Comparison of ENCODE assay signal across 21 mouse cellular contexts in genomic region chr5:114718483-114718882, GRCm38 (mm10). TPM values are rescaled to one million over a fixed set of nuclear protein-coding genes. Genes with fewer than 3 reads are reported as not detected.
DNase-seq lines count a peak whose midpoint lies in the region; ATAC-seq and TF ChIP-seq lines count a peak whose summit lies in the region.
"Had no signal": no experiment of that assay in that cellular context is flagged by ENCODE, and none has a peak within 500 bp of the region (broad histone marks: within the 10 kb centered on the region; RNA-seq: fewer than 3 reads in every experiment).

No protein-coding gene starts in this region.

- no peaks in the 10 kb centered on the region for H3K4me1 ChIP-seq in liver, postnatal 0 days (ENCODE audit: insufficient read depth)
- H3K4me1 ChIP-seq in forebrain, embryonic 10.5 days, result no peaks in the 10 kb centered on the region
- H3K4me1 ChIP-seq: embryonic facial prominence, embryonic 10.5 days; forebrain, embryonic 12.5 days; heart, embryonic 15.5 days; neural tube, embryonic 12.5 days had no signal

- no peak overlapping the region for H3K4me2 ChIP-seq in myocyte (ENCODE audit: low read depth)
- no peak overlapping the region for H3K4me2 ChIP-seq in liver, postnatal 0 days (ENCODE audit: low read depth, low read length)
- H3K4me2 ChIP-seq: forebrain, embryonic 12.5 days; heart, embryonic 15.5 days; neural tube, embryonic 12.5 days had no signal

- H3K4me3 ChIP-seq in myocyte, result no peak overlapping the region
- H3K4me3 ChIP-seq in liver, postnatal 0 days (ENCODE audit: low read depth, low read length), result no peak overlapping the region
- no peak overlapping the region for H3K4me3 ChIP-seq in forebrain, embryonic 10.5 days
- H3K4me3 ChIP-seq: embryonic facial prominence, embryonic 10.5 days; forebrain, embryonic 12.5 days; heart, adult 2 months; heart, embryonic 15.5 days; layer of hippocampus, adult 2 months; neural tube, embryonic 12.5 days had no signal

- no peak for TF ChIP-seq CTCF in liver, postnatal 0 days (IDR thresholded peaks at IDR 0.05; ENCODE audit: low read depth)

- no peak for TF ChIP-seq POLR2A in myocyte (IDR thresholded peaks at IDR 0.05; ENCODE audit: insufficient read length, low read depth)

- H3ac ChIP-seq in myocyte (ENCODE audit: control insufficient read depth, insufficient read length), result no peak overlapping the region

- 81% methylated on average over 13 of the region's 13 CpGs for WGBS in liver, postnatal 0 days (ENCODE audit: insufficient replicate concordance)
- 91% methylated on average over 13 of the region's 13 CpGs for WGBS in forebrain, embryonic 10.5 days

- no peak for ATAC-seq in liver, postnatal 0 days

- intact Hi-C loops in left cerebral cortex, postnatal 4 days (cut with DNase I), result no loop called here

- H3K36me3 ChIP-seq in myocyte (ENCODE audit: control insufficient read depth, insufficient read depth), result no peaks in the 10 kb centered on the region
- H3K36me3 ChIP-seq in liver, postnatal 0 days (replicated peaks; ENCODE audit: insufficient read depth, low read length), result peaks cover 30% of the 10 kb centered on the region
- peaks cover 99% of the 10 kb centered on the region for H3K36me3 ChIP-seq in forebrain, embryonic 10.5 days (replicated peaks)

- H3K27me3 ChIP-seq in myocyte (ENCODE audit: control insufficient read depth, insufficient read depth, insufficient read length), result no peaks in the 10 kb centered on the region
- H3K27me3 ChIP-seq in liver, postnatal 0 days (ENCODE audit: insufficient read depth, low read length), result no peaks in the 10 kb centered on the region
- no peaks in the 10 kb centered on the region for H3K27me3 ChIP-seq in forebrain, embryonic 10.5 days (ENCODE audit: poor library complexity, severe bottlenecking)
- H3K27me3 ChIP-seq: forebrain, embryonic 12.5 days; heart, embryonic 15.5 days; neural tube, embryonic 12.5 days had no signal

- H3K27ac ChIP-seq in liver, postnatal 0 days (ENCODE audit: low read depth), result no peak overlapping the region
- no peak overlapping the region for H3K27ac ChIP-seq in forebrain, embryonic 10.5 days
- H3K27ac ChIP-seq: embryonic facial prominence, embryonic 10.5 days; forebrain, embryonic 12.5 days; heart, adult 2 months; heart, embryonic 15.5 days; kidney, postnatal 0 days; layer of hippocampus, adult 2 months; neural tube, embryonic 12.5 days had no signal

- no peaks in the 10 kb centered on the region for H3K79me2 ChIP-seq in myocyte (ENCODE audit: control insufficient read depth, insufficient read depth)

- DNase-seq in left cerebral cortex, postnatal 4 days, result peak; percentile 89
- no peak for DNase-seq in left cerebral cortex, adult 9 months (ENCODE audit: low spot score in 2 of 2)
- peak; percentile 89 for DNase-seq in cerebellum, adult 11 months
- DNase-seq in cerebellum, postnatal 10 days, result peak; percentile 92 to 96
- no peak for DNase-seq in liver, postnatal 0 days
- no peak for DNase-seq in forebrain, embryonic 10.5 days (ENCODE audit: extremely low spot score, low spot score)
- DNase-seq in Muller cell, postnatal 12 days (ENCODE audit: inconsistent ontology term), result no peak
- DNase-seq: adrenal gland, adult 8-10 months; B cell, adult 2 months; gastrocnemius, postnatal 10 days; heart, adult 2 months; lung, postnatal 14 days; right cerebral cortex, adult 18-20 months; thymus, postnatal 14 days had no signal

- H3K9me3 ChIP-seq in liver, postnatal 0 days (ENCODE audit: low read length), result no peaks in the 10 kb centered on the region
- H3K9me3 ChIP-seq in forebrain, embryonic 10.5 days, result no peaks in the 10 kb centered on the region
- H3K9me3 ChIP-seq: embryonic facial prominence, embryonic 10.5 days; forebrain, embryonic 12.5 days; heart, embryonic 15.5 days; neural tube, embryonic 12.5 days had no signal

- no peak overlapping the region for H3K9ac ChIP-seq in liver, postnatal 0 days (replicated peaks)
- H3K9ac ChIP-seq: forebrain, embryonic 12.5 days; heart, embryonic 15.5 days; neural tube, embryonic 12.5 days had no signal

- TF ChIP-seq EP300 in liver, postnatal 0 days (IDR thresholded peaks at IDR 0.05; ENCODE audit: low read depth), result no peak

TF ChIP-seq in myocyte, 11 proteins besides CTCF, POLR2A, EP300 and RAD21:
- TF ChIP-seq SRF (IDR thresholded peaks at IDR 0.05; ENCODE audit: control insufficient read depth, insufficient read length, low read depth), result no peak
- TF ChIP-seq MYOD1 (IDR thresholded peaks at IDR 0.05; ENCODE audit: control insufficient read depth in 1 of 3, insufficient read length in 2 of 3, low read depth in 2 of 3), result peak in 2 of 3 experiments; percentile 3 to 37
- TF ChIP-seq USF1 (IDR thresholded peaks at IDR 0.05; ENCODE audit: low read depth), result no peak
- no peak for TF ChIP-seq MAX (IDR thresholded peaks at IDR 0.05; ENCODE audit: low read depth)
- no peak for TF ChIP-seq POLR2AphosphoS2 (IDR thresholded peaks at IDR 0.05; ENCODE audit: insufficient read length, low read depth)
TF ChIP-seq in myocyte: peak in this region for 1.

RNA-seq across cellular contexts. Expression of gene Tchp, which starts 10.9 kb away (rescaled TPM):
- total RNA-seq in left cerebral cortex, postnatal 4 days (2021), result 10 to 100 TPM; 12.7 to 14.6 TPM
- polyA plus RNA-seq in myocyte (2012; fragmentation: generic; extraction: Trizol), result 9.3 TPM
- 1.9 and 2.4 TPM in 2 replicates for polyA plus RNA-seq in liver, postnatal 0 days (2015; fragmentation: Nextera tagmentation; extraction: Ambion mirVana)
- 20.9 and 22.6 TPM in 2 replicates for polyA plus RNA-seq in forebrain, embryonic 10.5 days (2016; fragmentation: Nextera tagmentation; extraction: Ambion mirVana)

RNA-seq across cellular contexts. Expression of gene Gltp, which starts 27.7 kb away (rescaled TPM):
- total RNA-seq in left cerebral cortex, postnatal 4 days (2021), result 10 to 100 TPM; 15.3 to 16.8 TPM
- 45.2 TPM for polyA plus RNA-seq in myocyte (2012; fragmentation: generic; extraction: Trizol)
- polyA plus RNA-seq in liver, postnatal 0 days (2015; fragmentation: Nextera tagmentation; extraction: Ambion mirVana), result 23.1 and 23.8 TPM in 2 replicates
- 86.9 and 88.8 TPM in 2 replicates for polyA plus RNA-seq in forebrain, embryonic 10.5 days (2016; fragmentation: Nextera tagmentation; extraction: Ambion mirVana)

RNA-seq across cellular contexts. Expression of gene Ankrd13a, which starts 56.0 kb away (rescaled TPM):
- 10 to 100 TPM; 42.5 to 42.9 TPM for total RNA-seq in left cerebral cortex, postnatal 4 days (2021)
- 51.2 TPM for polyA plus RNA-seq in myocyte (2012; fragmentation: generic; extraction: Trizol)
- polyA plus RNA-seq in liver, postnatal 0 days (2015; fragmentation: Nextera tagmentation; extraction: Ambion mirVana), result 26.7 TPM in 2 replicates
- 38.3 and 39.5 TPM in 2 replicates for polyA plus RNA-seq in forebrain, embryonic 10.5 days (2016; fragmentation: Nextera tagmentation; extraction: Ambion mirVana)

RNA-seq across cellular contexts. Expression of gene Git2, which starts 56.8 kb away (rescaled TPM):
- total RNA-seq in left cerebral cortex, postnatal 4 days (2021), result 10 to 100 TPM; 58.3 to 59.1 TPM
- 21.6 TPM for polyA plus RNA-seq in myocyte (2012; fragmentation: generic; extraction: Trizol)
- polyA plus RNA-seq in liver, postnatal 0 days (2015; fragmentation: Nextera tagmentation; extraction: Ambion mirVana), result 10.5 and 11.1 TPM in 2 replicates
- 33.1 and 34.2 TPM in 2 replicates for polyA plus RNA-seq in forebrain, embryonic 10.5 days (2016; fragmentation: Nextera tagmentation; extraction: Ambion mirVana)

Comparison
In these comparisons a context has a peak if more than half of its experiments do, and no peak if none do; other contexts are left out.
1. DNase-seq: peak in left cerebral cortex, postnatal 4 days (single experiment), cerebellum, adult 11 months (single experiment) and cerebellum, postnatal 10 days (2 of 2); none in left cerebral cortex, adult 9 months (0 of 2), liver, postnatal 0 days (single experiment), forebrain, embryonic 10.5 days (single experiment) and Muller cell, postnatal 12 days (single experiment).